Mouse (Mus musculus) G1E (cell line): ENCODE measurements around the gene Cdh3. TPM values are rescaled to one million over a fixed set of nuclear protein-coding genes. Genes with fewer than 3 reads are reported as not detected.

Experiments
- ATAC-seq: 2 replicates; pipeline ENCODE4 v1.8.0; 2016; ENCODE audit warnings: mild to moderate bottlenecking; ENCODE audit not compliant: insufficient number of reproducible peaks, poor library complexity, low FRiP score, severe bottlenecking; ENCODE audit errors: extremely low read depth
- DNase-seq: peaks from one replicate; pipeline ENCODE4 v3.0.0; 2012; ENCODE audit warnings: low spot score
- H3K27me3 ChIP-seq: 2 replicates; pipeline ENCODE4 v1.6.1; 2012; ENCODE audit warnings: mild to moderate bottlenecking, low read length, inconsistent platforms; ENCODE audit not compliant: insufficient read depth
- H3K36me3 ChIP-seq: replicated peaks from 2 replicates; pipeline ENCODE3; 2012; ENCODE audit warnings: mild to moderate bottlenecking, inconsistent platforms
- H3K4me1 ChIP-seq: 2 replicates; pipeline ENCODE4 v1.6.1; 2012; ENCODE audit warnings: low read depth, low read length, inconsistent platforms, mixed read lengths; ENCODE audit not compliant: insufficient read depth
- H3K4me3 ChIP-seq: 2 replicates; pipeline ENCODE4 v1.5.1; 2012; ENCODE audit warnings: low read depth, mild to moderate bottlenecking, inconsistent platforms, low read length, moderate library complexity, mixed read lengths
- H3K9me3 ChIP-seq: replicated peaks from 2 replicates; pipeline ENCODE4 v1.6.1; 2012; ENCODE audit warnings: inconsistent platforms
- CTCF ChIP-seq: IDR thresholded peaks from 2 replicates; pipeline ENCODE4 v1.5.1; 2012; ENCODE audit warnings: low read depth, low read length, inconsistent platforms, mixed read lengths
- GATA1 ChIP-seq: IDR thresholded peaks from 2 replicates; pipeline ENCODE4 v1.6.1; 2012; ENCODE audit warnings: borderline replicate concordance, low read length, inconsistent platforms, mixed read lengths
- GATA2 ChIP-seq: IDR thresholded peaks from 2 replicates; pipeline ENCODE4 v1.6.1; 2012; ENCODE audit warnings: low read depth, low read length, inconsistent platforms, borderline replicate concordance
- POLR2AphosphoS5 ChIP-seq: IDR thresholded peaks from 2 replicates; pipeline ENCODE4 v1.6.1; 2012; ENCODE audit warnings: low read depth, low read length, inconsistent platforms; ENCODE audit not compliant: insufficient replicate concordance
- TAL1 ChIP-seq: conservative IDR thresholded peaks from 2 replicates; pipeline ENCODE4 v1.6.1; 2012; ENCODE audit warnings: low read depth, low read length, inconsistent platforms, mixed read lengths
- polyA plus RNA-seq: library from polyadenylated mRNA; stranded (reverse); fragments of >175 nt; gene quantifications from 2 replicates; pipeline ENCODE4 v1.2.3, GENCODE M21; 2012
- total RNA-seq, 2 experiments: library from RNA; stranded (forward) in 1 of 2; stranded (reverse) in 1 of 2; fragments of 200-1000 nt in 1 of 2; fragments of >200 nt in 1 of 2; fragmentation: Nextera tagmentation in 1 of 2; gene quantifications; 2 replicates each; pipeline ENCODE4 v1.2.3; 2014 to 2017

The Cdh3 gene
- total and polyA plus RNA-seq, 3 experiments = 0.05 TPM; not detected in 2

DNA sequence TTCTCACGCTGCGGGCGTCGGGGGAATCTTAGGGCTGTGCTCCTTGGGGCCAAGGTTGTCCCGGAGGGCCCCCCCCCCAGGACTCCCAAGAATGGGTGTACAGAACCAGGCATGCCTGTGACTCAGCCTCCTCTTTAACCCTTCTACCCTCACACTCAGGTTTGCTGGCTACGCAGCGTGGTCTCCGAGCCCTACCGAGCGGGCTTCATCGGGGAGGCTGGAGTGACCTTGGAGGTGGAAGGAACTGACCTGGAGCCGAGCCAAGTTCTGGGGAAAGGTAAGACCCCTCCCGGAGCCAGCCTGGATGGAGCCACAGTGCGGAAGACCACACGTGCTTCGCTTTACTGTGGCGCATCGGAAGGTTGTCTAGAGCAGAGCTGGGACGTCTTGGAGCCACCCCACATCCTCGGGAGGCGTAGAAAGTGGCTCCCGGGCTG, 392 bp downstream of the Cdh3 start:
- TF ChIP-seq POLR2AphosphoS5 (no peak), GATA1 (no peak), GATA2 (no peak), TAL1 (no peak), CTCF (no peak)
- Histone ChIP-seq H3K36me3 (no peaks in the 10 kb centered on the region), H3K9me3 (no peaks in the 10 kb centered on the region), H3K4me1 (no peaks in the 10 kb centered on the region), H3K27me3 (peaks cover 15% of the 10 kb centered on the region; the same call in 1 of the 2 replicates), H3K4me3 (no peak overlapping the region)
- DNase-seq = no peak
- ATAC-seq = no peak

GRCm38 (mm10) chr8:106511531-106512041, 895 bp downstream of the Cdh3 start:
- Histone ChIP-seq H3K4me3 (no peak overlapping the region), H3K4me1 (no peaks in the 10 kb centered on the region), H3K9me3 (no peaks in the 10 kb centered on the region), H3K27me3 (peaks cover 17% of the 10 kb centered on the region; the same call in 1 of the 2 replicates), H3K36me3 (no peaks in the 10 kb centered on the region)
- no peak for DNase-seq
- TF ChIP-seq POLR2AphosphoS5 (no peak), TAL1 (no peak), CTCF (no peak), GATA2 (no peak), GATA1 (no peak)
- ATAC-seq = no peak

DNA sequence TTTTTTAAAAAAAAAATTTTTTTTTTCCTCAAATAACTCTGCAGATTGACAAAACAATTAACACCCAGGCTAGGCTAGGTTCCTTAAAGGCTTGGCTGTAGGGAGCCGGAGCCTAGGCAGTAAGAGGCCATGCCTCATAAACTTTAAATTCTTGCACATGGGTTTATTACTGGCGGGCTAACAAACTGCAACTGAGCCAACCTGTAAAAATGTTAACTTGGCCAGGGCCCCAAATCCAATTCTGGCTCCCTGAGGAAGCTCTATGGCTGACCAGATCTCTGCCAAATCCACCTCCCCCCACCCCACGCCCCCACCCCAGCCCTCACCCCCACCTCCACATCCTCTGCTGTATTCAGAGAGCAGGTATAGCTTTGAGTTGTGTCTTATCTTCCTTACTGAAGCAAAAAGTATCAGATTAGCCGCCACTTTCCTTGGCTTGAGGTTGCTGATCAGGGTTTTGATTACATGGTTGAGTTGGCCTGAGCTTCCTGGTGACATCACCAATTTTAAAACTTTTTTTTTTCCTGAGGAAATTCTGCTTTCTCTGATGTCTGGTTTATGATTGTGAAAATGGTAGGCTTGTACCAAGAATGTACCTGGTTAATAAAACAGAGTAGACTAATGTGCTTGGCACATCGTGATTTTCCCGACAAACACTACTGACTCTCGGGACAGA, 1.9 kb downstream of the Cdh3 start:
- no peak for ATAC-seq
- no peak for DNase-seq
- H3K27me3 ChIP-seq = peaks cover 18% of the 10 kb centered on the region; the same call in 1 of the 2 replicates
- no peaks in the 10 kb centered on the region for H3K36me3 ChIP-seq
- TF ChIP-seq TAL1 = no peak
- TF ChIP-seq POLR2AphosphoS5 = no peak
- H3K4me3 ChIP-seq = no peak overlapping the region
- H3K9me3 ChIP-seq = no peaks in the 10 kb centered on the region
- H3K4me1 ChIP-seq = no peaks in the 10 kb centered on the region

- no peak overlapping the region for H3K4me3 ChIP-seq
- H3K36me3 ChIP-seq = no peaks in the 10 kb centered on the region
- no peaks in the 10 kb centered on the region for H3K4me1 ChIP-seq
- ATAC-seq (no peak), DNase-seq (no peak)
- no peaks in the 10 kb centered on the region for H3K9me3 ChIP-seq
- peaks cover 11% of the 10 kb centered on the region; the same call in 1 of the 2 replicates for H3K27me3 ChIP-seq
- TF ChIP-seq GATA1 (no peak), CTCF (no peak), POLR2AphosphoS5 (no peak), GATA2 (no peak), TAL1 (no peak)
These were observed 5.3 kb downstream of the Cdh3 start for GRCm38 (mm10) chr8:106515946-106516479.

GRCm38 (mm10) chr8:106516581-106516980, 5.9 kb downstream of the Cdh3 start:
- Histone ChIP-seq H3K4me3 (no peak overlapping the region), H3K4me1 (no peaks in the 10 kb centered on the region), H3K9me3 (no peaks in the 10 kb centered on the region), H3K27me3 (peaks cover 6% of the 10 kb centered on the region; the same call in 1 of the 2 replicates), H3K36me3 (no peaks in the 10 kb centered on the region)
- ATAC-seq (no peak), DNase-seq (no peak)
- no peak for TF ChIP-seq GATA2
- TF ChIP-seq POLR2AphosphoS5 = no peak
- no peak for TF ChIP-seq CTCF
- no peak for TF ChIP-seq TAL1

GRCm38 (mm10) chr8:106518763-106519162, 8.1 kb downstream of the Cdh3 start:
- TF ChIP-seq CTCF (no peak), GATA2 (no peak), POLR2AphosphoS5 (no peak)
- Histone ChIP-seq H3K27me3 (0 out of 2 replicates have a peak, but pooled peaks cover 2% of the 10 kb centered on the region), H3K9me3 (no peaks in the 10 kb centered on the region), H3K36me3 (no peaks in the 10 kb centered on the region), H3K4me1 (no peaks in the 10 kb centered on the region), H3K4me3 (no peak overlapping the region)
- ATAC-seq = no peak
- no peak for DNase-seq
